Mouse (Mus musculus) bone marrow, adult 2 months (tissue): Measurements from ENCODE around the gene Eci3. TPM values are rescaled to one million over a fixed set of nuclear protein-coding genes. Genes with fewer than 3 reads are reported as not detected.
"Not testable (repeated sequence)": the region's sequence is repeated elsewhere in the genome, so short reads cannot be mapped to it uniquely, and the experiment has no call there.

ENCODE experiments used
- H3K27ac ChIP-seq: fragments of 200-500 bp; 2 replicates; pipeline ENCODE4 v1.5.1; 2012; ENCODE audit warnings: low read depth, mild to moderate bottlenecking, control low read depth, inconsistent platforms, low read length; ENCODE audit not compliant: control insufficient read depth, poor library complexity, insufficient read depth
- H3K4me1 ChIP-seq: fragments of 200-500 bp; 2 replicates; pipeline ENCODE4 v1.6.1; 2011; ENCODE audit warnings: low read length; ENCODE audit not compliant: control insufficient read depth, insufficient read depth
- H3K4me3 ChIP-seq: fragments of 200-500 bp; replicated peaks from 2 replicates; pipeline ENCODE3; 2011; ENCODE audit warnings: mild to moderate bottlenecking, low read depth, low read length, control low read depth; ENCODE audit not compliant: control insufficient read depth
- CTCF ChIP-seq: fragments of 200-500 bp; IDR thresholded peaks from 2 replicates; pipeline ENCODE4 v1.5.1; 2011; ENCODE audit warnings: low read length, control low read depth; ENCODE audit not compliant: control insufficient read depth, insufficient read depth
- POLR2A ChIP-seq: fragments of 200-500 bp; IDR thresholded peaks from 2 replicates; pipeline ENCODE4 v1.6.1; 2011; ENCODE audit warnings: low read depth, mild to moderate bottlenecking, control low read depth, low read length, borderline replicate concordance; ENCODE audit not compliant: control insufficient read depth
- WGBS: fragments of 180-500 bp; shearing (Covaris S2); methylation state at CpG from one replicate; pipeline ENCODE4 v1.1.7; 2018; 5-methylcytosine and 5-hydroxymethylcytosine counted together
- polyA plus RNA-seq: library from polyadenylated mRNA; stranded (reverse); fragments of >200 nt; gene quantifications from 2 replicates; pipeline ENCODE4 v1.2.4, GENCODE M21; 2011; ENCODE audit warnings: low replicate concordance; ENCODE audit not compliant: missing spikeins, insufficient read depth, insufficient read length

Gene Eci3
- polyA plus RNA-seq, result not detected in 2 replicates

GRCm38 (mm10) chr13:34963511-34964397 lies at the start of gene Eci3:
Eci3 (minus strand) TSS chr13:34963810.
- Histone ChIP-seq H3K27ac (no peak within 1 kb of the TSS), H3K4me3 (no peak within 1 kb of the TSS), H3K4me1 (no peaks in the 10 kb centered on the region)
- WGBS, result 7% methylated on average over 32 of the region's 32 CpGs
- TF ChIP-seq POLR2A, result no peak
- no peak for TF ChIP-seq CTCF

- WGBS, result 58% methylated on average over 2 of the region's 2 CpGs
These were observed 32.3 kb upstream of the Eci3 start for GRCm38 (mm10) chr13:34995925-34996324.

GRCm38 (mm10) chr13:34993983-34994811 lies 30.6 kb upstream of the Eci3 start:
- H3K27ac ChIP-seq, result peak overlapping the region; percentile 44
- no peaks in the 10 kb centered on the region for H3K4me1 ChIP-seq
- TF ChIP-seq CTCF (no peak), POLR2A (peak; percentile 78)
- WGBS, result under 1% methylated on average over 33 of the region's 33 CpGs
- peak overlapping the region; percentile 80 for H3K4me3 ChIP-seq

More at GRCm38 (mm10) chr13:34995925-34996324, 32.3 kb upstream of the Eci3 start:
- Histone ChIP-seq H3K27ac (no peak overlapping the region), H3K4me3 (no peak overlapping the region), H3K4me1 (no peaks in the 10 kb centered on the region)
- TF ChIP-seq CTCF (no peak), POLR2A (no peak)

- TF ChIP-seq POLR2A, result no peak
- TF ChIP-seq CTCF, result no peak
- Histone ChIP-seq H3K4me3 (peak overlapping the region; percentile 80), H3K4me1 (no peaks in the 10 kb centered on the region), H3K27ac (peak overlapping the region; percentile 44)
- WGBS, result under 1% methylated on average over 22 of the region's 22 CpGs
These were observed 30.0 kb upstream of the Eci3 start for GRCm38 (mm10) chr13:34993595-34993982.

GRCm38 (mm10) chr13:34993085-34993484 lies 29.5 kb upstream of the Eci3 start:
- no peak overlapping the region for H3K4me3 ChIP-seq
- whole genome bisulfite sequencing, result 63% methylated on average over 4 of the region's 4 CpGs
- H3K27ac ChIP-seq, result no peak overlapping the region
- H3K4me1 ChIP-seq, result no peaks in the 10 kb centered on the region
- TF ChIP-seq POLR2A (no peak), CTCF (no peak)

- Histone ChIP-seq H3K4me1 (no peaks in the 10 kb centered on the region), H3K27ac (no peak overlapping the region), H3K4me3 (no peak overlapping the region)
- TF ChIP-seq CTCF (no peak), POLR2A (no peak)
- WGBS, result 53% methylated on average over 4 of the region's 4 CpGs
These were observed 28.1 kb upstream of the Eci3 start for GRCm38 (mm10) chr13:34991581-34992273.

GRCm38 (mm10) chr13:34983479-34983878 lies 19.9 kb upstream of the Eci3 start:
- H3K4me1 ChIP-seq, H3K27ac ChIP-seq, H3K4me3 ChIP-seq: not testable (repeated sequence)
- WGBS, result 59% methylated on average over 1 of the region's 1 CpGs

- H3K4me1 ChIP-seq, H3K27ac ChIP-seq, H3K4me3 ChIP-seq: not testable (repeated sequence)
- 85% methylated on average over 5 of the region's 5 CpGs for WGBS
These were observed 15.0 kb upstream of the Eci3 start for GRCm38 (mm10) chr13:34978635-34979034.
